Mouse (Mus musculus) liver, embryonic 14.5 days (tissue): ENCODE results near the gene Gm5485. TPM values are rescaled to one million over a fixed set of nuclear protein-coding genes. Genes with fewer than 3 reads are reported as not detected.
A peak's percentile ranks its signal among the peaks of the same experiment; 100 is the strongest.

Experiments used
- ATAC-seq: fragments of 200-750 bp; cut with Nextera tagmentation; 2 replicates; pipeline ENCODE4 v1.8.0; 2017; ENCODE audit warnings: moderate number of reproducible peaks, mild to moderate bottlenecking, moderate library complexity; ENCODE audit not compliant: insufficient read depth
- DNase-seq, 3 experiments: peaks; one replicate each; pipeline ENCODE4 v3.0.0-alpha.2; 2012 to 2013; ENCODE audit warnings: low read depth in 3 of 3, low spot score in 3 of 3
- H3K27ac ChIP-seq: fragments of 300-500 bp; sonication (generic); 2 replicates; pipeline ENCODE4 v1.5.1; 2014; ENCODE audit warnings: moderate library complexity, mild to moderate bottlenecking, control low read depth, inconsistent platforms
- H3K27me3 ChIP-seq: fragments of 300-500 bp; sonication (generic); 2 replicates; pipeline ENCODE4 v1.6.1; 2014; ENCODE audit warnings: mild to moderate bottlenecking, low read length, moderate library complexity; ENCODE audit not compliant: control insufficient read depth, insufficient read depth
- H3K36me3 ChIP-seq: fragments of 300-500 bp; sonication (generic); replicated peaks from 2 replicates; pipeline ENCODE4 v1.6.1; 2014; ENCODE audit warnings: low read depth; ENCODE audit not compliant: control insufficient read depth, insufficient read depth
- H3K4me1 ChIP-seq, 2 experiments: fragments of 200-500 bp in 1 of 2; fragments of 300-500 bp in 1 of 2; sonication (generic) in 1 of 2; replicated peaks; 2 replicates each; pipeline ENCODE4 v1.6.1; 2012 to 2014; ENCODE audit warnings: antibody characterized with exemption in 1 of 2, inconsistent platforms in 1 of 2, low read length in 1 of 2; ENCODE audit not compliant: control insufficient read depth in 2 of 2, insufficient read depth in 2 of 2
- H3K4me2 ChIP-seq: fragments of 300-500 bp; sonication (generic); 2 replicates; pipeline ENCODE4 v1.6.1; 2014; ENCODE audit warnings: low read depth, mild to moderate bottlenecking, control low read depth, moderate library complexity
- H3K4me3 ChIP-seq, 2 experiments: fragments of 200-500 bp in 1 of 2; fragments of 300-500 bp in 1 of 2; sonication (generic) in 1 of 2; 2 replicates each; pipeline ENCODE4 v1.5.1; 2012 to 2014; ENCODE audit warnings: low read depth in 2 of 2, low read length in 2 of 2, mild to moderate bottlenecking in 2 of 2, control low read depth in 1 of 2, inconsistent platforms in 1 of 2, moderate library complexity in 1 of 2; ENCODE audit not compliant: insufficient read depth in 1 of 2
- H3K9ac ChIP-seq: fragments of 300-500 bp; sonication (generic); replicated peaks from 2 replicates; pipeline ENCODE4 v1.6.1; 2014; ENCODE audit warnings: mild to moderate bottlenecking, control low read depth, moderate library complexity
- H3K9me3 ChIP-seq: fragments of 300-500 bp; sonication (generic); 2 replicates; pipeline ENCODE4 v1.6.1; 2016; ENCODE audit warnings: low read length, mixed read lengths; ENCODE audit not compliant: control insufficient read depth
- CTCF ChIP-seq: IDR thresholded peaks from 2 replicates; pipeline ENCODE4 v1.5.1; 2016; ENCODE audit warnings: antibody characterized with exemption, low read depth, control low read depth
- EP300 ChIP-seq: IDR thresholded peaks from 2 replicates; pipeline ENCODE4 v1.6.1; 2016; ENCODE audit warnings: antibody characterized with exemption, low read depth
- WGBS: fragments of 180-500 bp; shearing (Covaris S2); extraction: QIAGEN DNeasy Blood & Tissue Kit; methylation state at CpG from one replicate; pipeline ENCODE4 v1.1.7; 2014; ENCODE audit not compliant: insufficient replicate concordance; 5-methylcytosine and 5-hydroxymethylcytosine counted together
- polyA plus RNA-seq, 2 experiments: library from polyadenylated mRNA; depleted of rRNA in 1 of 2; stranded (reverse) in 1 of 2; unstranded in 1 of 2; fragments of >200 nt; fragmentation: Nextera tagmentation in 1 of 2; extraction: Ambion mirVana in 1 of 2; gene quantifications; 2 replicates each; pipeline versions ENCODE4 v1.2.1 to v1.2.3; 2012 to 2014

Gm5485 gene
- polyA plus RNA-seq, 2 experiments, result not detected

- Histone ChIP-seq H3K9me3 (no peaks in the 10 kb centered on the region), H3K4me3 (no peak overlapping the region), H3K27ac (no peak overlapping the region), H3K36me3 (no peaks in the 10 kb centered on the region), H3K4me1 (no peaks in the 10 kb centered on the region), H3K9ac (no peak overlapping the region), H3K27me3 (no peaks in the 10 kb centered on the region), H3K4me2 (no peak overlapping the region)
- TF ChIP-seq CTCF, result no peak
- WGBS, result 58% methylated on average over 3 of the region's 3 CpGs
- DNase-seq, result no peak
- no peak for ATAC-seq
Observed at GRCm38 (mm10) chr16:48383582-48384257, 28.5 kb downstream of the Gm5485 start.

DNA sequence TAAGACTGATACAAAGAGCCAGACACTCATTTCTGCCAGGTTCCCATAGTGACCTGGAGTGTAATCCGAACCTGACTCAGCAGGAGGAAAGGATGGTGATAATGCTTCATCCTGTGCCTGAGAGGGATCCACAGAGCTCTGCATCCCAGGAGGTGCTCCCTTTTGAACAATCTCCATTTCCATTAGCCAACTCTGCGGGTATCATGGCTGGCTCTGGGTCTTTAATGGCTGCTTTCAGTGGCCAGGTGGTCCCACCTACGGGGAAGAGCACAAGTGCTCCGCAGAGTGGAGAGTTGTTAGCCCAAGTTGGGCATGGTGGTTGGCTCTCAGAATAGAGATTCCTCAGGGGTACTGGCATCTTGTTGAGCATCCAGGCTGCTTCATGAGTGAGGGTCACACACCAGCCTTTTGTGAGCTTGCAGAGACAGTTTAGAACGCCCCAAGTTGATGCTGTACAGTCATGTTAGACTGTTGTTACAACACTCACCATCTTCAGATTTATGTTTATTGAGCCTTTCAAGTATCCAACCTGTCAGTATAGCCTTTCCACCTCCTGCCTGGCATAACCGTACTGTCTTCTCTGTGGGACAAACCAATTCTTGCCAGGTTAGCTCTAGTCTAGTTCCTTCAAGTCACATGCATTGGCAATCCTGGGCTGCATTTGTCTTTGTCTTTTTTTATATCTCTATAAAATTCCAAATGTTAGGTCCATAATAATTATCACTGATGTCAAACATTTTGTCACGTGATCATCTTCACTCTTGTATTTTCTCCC lies 38.3 kb downstream of the Gm5485 start:
- Histone ChIP-seq H3K4me2 (no peak overlapping the region), H3K9me3 (no peaks in the 10 kb centered on the region), H3K27me3 (no peaks in the 10 kb centered on the region), H3K27ac (no peak overlapping the region), H3K4me1 (no peaks in the 10 kb centered on the region), H3K36me3 (no peaks in the 10 kb centered on the region), H3K9ac (no peak overlapping the region), H3K4me3 (no peak overlapping the region)
- TF ChIP-seq EP300 (no peak), CTCF (no peak)
- WGBS, result 65% methylated on average over 7 of the region's 7 CpGs
- ATAC-seq, result no peak
- no peak for DNase-seq

DNA sequence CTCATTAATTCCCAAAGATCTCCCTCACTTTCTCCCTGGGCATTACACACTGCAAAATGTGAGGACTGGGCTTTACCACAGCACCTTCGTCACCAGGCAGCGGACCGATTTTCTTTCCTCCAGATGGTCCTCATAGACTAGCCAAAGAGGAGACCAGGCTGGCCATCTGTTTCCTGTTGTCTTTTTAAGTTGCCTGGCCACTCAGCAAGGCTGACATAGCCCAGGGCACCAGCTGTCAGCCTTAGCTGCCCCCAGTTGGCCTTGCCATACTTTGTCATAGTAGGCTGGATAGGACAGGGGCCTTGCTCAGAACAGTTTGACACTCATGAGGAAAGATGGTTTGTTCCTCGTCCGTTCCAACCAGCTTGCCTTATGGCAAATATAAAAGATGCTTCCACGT lies 39.8 kb downstream of the Gm5485 start:
- Histone ChIP-seq H3K27ac (no peak overlapping the region), H3K36me3 (no peaks in the 10 kb centered on the region), H3K4me2 (no peak overlapping the region), H3K4me3 (no peak overlapping the region), H3K27me3 (no peaks in the 10 kb centered on the region), H3K4me1 (no peaks in the 10 kb centered on the region), H3K9ac (no peak overlapping the region), H3K9me3 (no peaks in the 10 kb centered on the region)
- 47% methylated on average over 6 of the region's 6 CpGs for WGBS
- DNase-seq (no peak), ATAC-seq (no peak)
- TF ChIP-seq EP300, result no peak

GRCm38 (mm10) chr16:48368096-48368495 lies 44.1 kb downstream of the Gm5485 start:
- no peaks in the 10 kb centered on the region for H3K9me3 ChIP-seq
- no peak for TF ChIP-seq EP300
- TF ChIP-seq CTCF, result no peak
- H3K9ac ChIP-seq, result no peak overlapping the region
- H3K4me1 ChIP-seq, result no peaks in the 10 kb centered on the region
- DNase-seq (no peak), ATAC-seq (no peak)
- H3K27me3 ChIP-seq, result no peaks in the 10 kb centered on the region
- no peak overlapping the region for H3K4me2 ChIP-seq
- WGBS, result 80% methylated on average over 2 of the region's 2 CpGs
- no peak overlapping the region for H3K27ac ChIP-seq
- no peak overlapping the region for H3K4me3 ChIP-seq
- no peaks in the 10 kb centered on the region for H3K36me3 ChIP-seq

DNA sequence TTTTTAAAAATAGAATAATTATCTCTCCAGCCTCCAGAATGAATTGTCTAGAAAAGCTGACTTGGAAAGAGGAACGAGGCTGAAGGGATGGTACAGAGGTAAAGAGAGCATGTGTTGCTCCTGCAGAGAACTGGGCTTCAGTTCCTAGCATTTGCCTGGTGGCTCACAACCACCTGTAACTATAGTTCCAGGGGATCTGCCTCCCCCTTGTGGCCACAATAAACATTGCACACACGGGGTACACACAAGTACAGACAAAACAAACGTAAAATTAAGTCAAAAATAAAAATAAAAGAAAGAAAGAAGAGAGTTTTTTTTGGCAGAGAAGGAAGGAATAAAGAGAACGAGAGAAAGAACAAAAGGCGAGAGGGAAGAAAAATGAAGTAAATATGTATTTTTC lies 45.4 kb downstream of the Gm5485 start:
- ATAC-seq, result no peak
- Histone ChIP-seq H3K9ac (no peak overlapping the region), H3K4me2 (no peak overlapping the region), H3K4me3 (no peak overlapping the region), H3K9me3 (no peaks in the 10 kb centered on the region), H3K27me3 (no peaks in the 10 kb centered on the region), H3K27ac (no peak overlapping the region), H3K36me3 (no peaks in the 10 kb centered on the region), H3K4me1 (no peaks in the 10 kb centered on the region)
- DNase-seq, result no peak
- TF ChIP-seq CTCF, result peak; percentile 61
- TF ChIP-seq EP300, result no peak
- WGBS, result 64% methylated on average over 5 of the region's 5 CpGs
